Mouse (Mus musculus): ENCODE results near the gene Il16. TPM values are rescaled to one million over a fixed set of nuclear protein-coding genes. Genes with fewer than 3 reads are reported as not detected.
A peak's percentile ranks its signal among the peaks of the same experiment; 100 is the strongest.

Il16 gene
- total RNA-seq (2014; rRNA removed): 2.8 and 3.1 TPM in 2 replicates
- 1.2 TPM in 2 replicates for polyA plus RNA-seq (2015; fragmentation: Nextera tagmentation; extraction: Ambion mirVana)

DNA sequence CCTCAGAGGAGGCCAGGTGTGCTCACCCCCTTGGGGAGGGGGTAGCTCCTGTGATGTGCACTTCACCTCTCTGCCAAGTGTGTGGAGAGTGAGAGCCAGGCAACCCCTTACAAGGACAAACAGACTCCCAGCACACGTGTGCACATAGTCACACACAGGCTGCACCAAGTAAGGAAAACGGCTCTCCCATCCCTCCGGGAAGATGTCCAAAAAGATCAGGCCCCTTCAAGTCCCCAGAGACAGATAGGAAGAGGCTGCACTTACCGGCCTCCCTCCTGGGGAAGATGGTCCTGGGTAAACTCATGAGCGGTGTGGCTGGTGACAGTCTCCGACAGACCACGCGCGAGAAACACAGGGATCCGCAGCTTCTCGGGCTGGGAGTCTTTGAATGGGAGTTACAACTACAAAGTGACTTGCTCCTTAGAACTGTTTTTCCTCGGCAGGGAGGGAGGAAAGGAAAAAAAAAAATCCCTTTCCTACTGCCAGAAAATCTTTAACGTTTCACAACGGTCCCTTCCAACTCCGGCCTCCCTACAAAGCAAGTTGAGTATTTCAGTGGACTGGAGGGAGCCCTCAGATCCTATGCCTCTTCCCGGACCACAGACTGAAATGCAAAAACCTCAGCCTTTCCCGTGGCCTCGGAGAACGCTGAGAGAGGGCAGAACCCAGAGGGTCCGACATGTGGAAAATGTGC, at the start of gene Il16:
Gene Il16, minus strand, starts transcription at position 314 of the 694 bp plus-strand sequence.
- Histone ChIP-seq H3K4me2 (ENCODE audit: low read depth) (0 out of 2 replicates have a peak within 1 kb of the TSS, but pooled peaks have one; percentile 5), H3K4me3 (ENCODE audit: low read depth, low read length) (no peak within 1 kb of the TSS), H3K9ac (no peak within 1 kb of the TSS), H3K27me3 (ENCODE audit: insufficient read depth, low read length) (no peaks in the 10 kb centered on the region), H3K27ac (ENCODE audit: low read depth, low read length) (no peak within 1 kb of the TSS), H3K9me3 (ENCODE audit: low read length) (no peaks in the 10 kb centered on the region), H3K4me1 (ENCODE audit: insufficient read depth) (peaks cover 5% of the 10 kb centered on the region; the same call in 1 of the 2 replicates), H3K36me3 (ENCODE audit: insufficient read depth) (no peaks in the 10 kb centered on the region)
- no peak for TF ChIP-seq CTCF (IDR thresholded peaks at IDR 0.05; ENCODE audit: low read depth)
- WGBS: 52% methylated on average over 20 of the region's 20 CpGs
- 0 out of 2 replicates have a peak, but pooled peaks have one; percentile 10 for ATAC-seq
- no peak for DNase-seq

DNA sequence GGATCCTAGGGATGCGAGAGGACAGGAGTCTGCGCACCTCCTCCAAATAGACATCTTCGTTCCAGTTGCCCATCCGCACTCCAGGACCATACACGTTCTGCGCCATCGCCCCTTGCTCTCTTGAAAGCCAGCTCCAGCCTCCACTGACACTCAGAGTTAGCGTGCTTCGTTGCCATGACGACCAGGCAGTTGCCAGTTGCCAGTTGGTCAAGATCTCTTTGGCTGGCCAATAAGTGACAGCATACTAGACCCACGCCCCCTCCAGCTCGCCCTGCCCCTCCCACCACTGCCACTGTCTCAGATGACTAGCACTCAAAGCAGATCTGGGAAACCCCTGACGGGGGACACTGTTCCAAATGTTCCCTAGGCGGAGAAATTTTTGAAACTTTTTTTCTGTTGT, 49.2 kb upstream of the Il16 start, which contains the start of gene Cfap161:
Gene Cfap161, minus strand, starts transcription at position 176 of the 400 bp plus-strand sequence.
- Histone ChIP-seq H3K27me3 (ENCODE audit: insufficient read depth, low read length) (no peaks in the 10 kb centered on the region), H3K9ac (no peak within 1 kb of the TSS), H3K4me1 (ENCODE audit: insufficient read depth) (no peaks in the 10 kb centered on the region), H3K36me3 (ENCODE audit: insufficient read depth) (no peaks in the 10 kb centered on the region), H3K4me3 (ENCODE audit: low read depth, low read length) (no peak within 1 kb of the TSS), H3K27ac (ENCODE audit: low read depth, low read length) (no peak within 1 kb of the TSS), H3K9me3 (ENCODE audit: low read length) (no peaks in the 10 kb centered on the region), H3K4me2 (ENCODE audit: low read depth) (peak within 1 kb of the TSS; percentile 23)
- whole genome bisulfite sequencing: 8% methylated on average over 14 of the region's 14 CpGs
- ATAC-seq (peak; percentile 88), DNase-seq (peak; percentile 77)
- TF ChIP-seq CTCF (IDR thresholded peaks at IDR 0.05; ENCODE audit: low read depth): no peak

DNA sequence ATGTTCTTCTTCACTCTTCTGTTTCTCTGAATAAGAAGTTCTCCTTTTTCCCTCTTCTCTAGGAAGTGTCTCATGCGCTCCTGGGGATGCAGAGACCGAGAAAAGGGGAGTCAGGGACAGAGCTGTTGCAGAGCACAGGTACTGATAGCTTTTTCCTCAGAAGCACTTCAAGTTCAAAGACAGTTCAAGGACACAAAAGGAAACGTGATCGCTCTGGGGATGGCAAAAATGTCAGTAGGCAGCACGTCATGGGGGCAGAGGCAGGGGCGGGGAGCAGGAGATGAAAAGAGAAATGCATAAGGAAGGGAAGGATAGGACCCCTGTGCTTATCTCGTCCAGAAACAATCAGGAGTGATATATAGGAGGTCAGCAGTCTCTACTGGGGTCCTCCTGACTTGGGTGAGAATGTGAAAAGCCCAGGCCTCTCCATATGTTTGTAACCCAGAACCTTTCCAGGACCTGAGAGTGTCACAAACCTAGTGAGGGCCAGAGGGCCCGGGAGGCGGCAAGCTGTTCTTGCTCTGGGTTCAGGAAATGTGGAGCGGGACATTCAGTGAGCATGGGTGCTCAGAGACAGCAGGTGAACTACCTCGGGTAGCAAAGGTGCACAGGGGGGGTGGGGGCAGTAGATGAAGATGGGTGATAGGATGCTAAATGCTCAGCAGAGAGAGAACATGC, 48.6 kb upstream of the Il16 start:
- H3K27ac ChIP-seq (ENCODE audit: low read depth, low read length): no peak overlapping the region
- peak overlapping the region; percentile 23 for H3K4me2 ChIP-seq (ENCODE audit: low read depth)
- no peaks in the 10 kb centered on the region for H3K36me3 ChIP-seq (ENCODE audit: insufficient read depth)
- DNase-seq (no peak), ATAC-seq (no peak)
- TF ChIP-seq CTCF (IDR thresholded peaks at IDR 0.05; ENCODE audit: low read depth): no peak
- no peaks in the 10 kb centered on the region for H3K27me3 ChIP-seq (ENCODE audit: insufficient read depth, low read length)
- H3K4me3 ChIP-seq (ENCODE audit: low read depth, low read length): no peak overlapping the region
- H3K9me3 ChIP-seq (ENCODE audit: low read length): no peaks in the 10 kb centered on the region
- H3K4me1 ChIP-seq (ENCODE audit: insufficient read depth): no peaks in the 10 kb centered on the region
- WGBS: 41% methylated on average over 11 of the region's 11 CpGs
- no peak overlapping the region for H3K9ac ChIP-seq

- no peak overlapping the region for H3K27ac ChIP-seq (ENCODE audit: low read depth, low read length)
- H3K4me1 ChIP-seq (ENCODE audit: insufficient read depth): no peaks in the 10 kb centered on the region
- no peak for DNase-seq
- no peaks in the 10 kb centered on the region for H3K27me3 ChIP-seq (ENCODE audit: insufficient read depth, low read length)
- WGBS: 92% methylated on average over 4 of the region's 4 CpGs
- no peak for ATAC-seq
- no peaks in the 10 kb centered on the region for H3K9me3 ChIP-seq (ENCODE audit: low read length)
- H3K4me3 ChIP-seq (ENCODE audit: low read depth, low read length): no peak overlapping the region
- H3K4me2 ChIP-seq (ENCODE audit: low read depth): no peak overlapping the region
- no peaks in the 10 kb centered on the region for H3K36me3 ChIP-seq (ENCODE audit: insufficient read depth)
- H3K9ac ChIP-seq: no peak overlapping the region
- TF ChIP-seq CTCF (IDR thresholded peaks at IDR 0.05; ENCODE audit: low read depth): no peak
These were observed 35.4 kb upstream of the Il16 start for GRCm38 (mm10) chr7:83780881-83781280.

GRCm38 (mm10) chr7:83780026-83780425, 34.5 kb upstream of the Il16 start:
- no peak overlapping the region for H3K27ac ChIP-seq (ENCODE audit: low read depth, low read length)
- ATAC-seq (no peak), DNase-seq (no peak)
- no peak overlapping the region for H3K9ac ChIP-seq
- H3K4me1 ChIP-seq (ENCODE audit: insufficient read depth): no peaks in the 10 kb centered on the region
- 77% methylated on average over 4 of the region's 4 CpGs for WGBS
- H3K4me3 ChIP-seq (ENCODE audit: low read depth, low read length): no peak overlapping the region
- no peak overlapping the region for H3K4me2 ChIP-seq (ENCODE audit: low read depth)
- no peaks in the 10 kb centered on the region for H3K36me3 ChIP-seq (ENCODE audit: insufficient read depth)
- H3K9me3 ChIP-seq (ENCODE audit: low read length): no peaks in the 10 kb centered on the region
- no peaks in the 10 kb centered on the region for H3K27me3 ChIP-seq (ENCODE audit: insufficient read depth, low read length)
- TF ChIP-seq CTCF (IDR thresholded peaks at IDR 0.05; ENCODE audit: low read depth): no peak

GRCm38 (mm10) chr7:83779028-83779427, 33.5 kb upstream of the Il16 start:
- no peaks in the 10 kb centered on the region for H3K27me3 ChIP-seq (ENCODE audit: insufficient read depth, low read length)
- ATAC-seq (no peak), DNase-seq (no peak)
- H3K36me3 ChIP-seq (ENCODE audit: insufficient read depth): no peaks in the 10 kb centered on the region
- 78% methylated on average over 2 of the region's 2 CpGs for WGBS
- no peak overlapping the region for H3K4me2 ChIP-seq (ENCODE audit: low read depth)
- no peak for TF ChIP-seq CTCF (IDR thresholded peaks at IDR 0.05; ENCODE audit: low read depth)
- no peaks in the 10 kb centered on the region for H3K4me1 ChIP-seq (ENCODE audit: insufficient read depth)
- no peak overlapping the region for H3K4me3 ChIP-seq (ENCODE audit: low read depth, low read length)
- no peak overlapping the region for H3K27ac ChIP-seq (ENCODE audit: low read depth, low read length)
- H3K9ac ChIP-seq: no peak overlapping the region
- H3K9me3 ChIP-seq (ENCODE audit: low read length): no peaks in the 10 kb centered on the region

GRCm38 (mm10) chr7:83778516-83778915, 33.0 kb upstream of the Il16 start:
- WGBS: 83% methylated on average over 2 of the region's 2 CpGs
- Histone ChIP-seq H3K36me3 (ENCODE audit: insufficient read depth) (no peaks in the 10 kb centered on the region), H3K4me3 (ENCODE audit: low read depth, low read length) (no peak overlapping the region), H3K9me3 (ENCODE audit: low read length) (no peaks in the 10 kb centered on the region), H3K9ac (no peak overlapping the region), H3K27me3 (ENCODE audit: insufficient read depth, low read length) (no peaks in the 10 kb centered on the region), H3K27ac (ENCODE audit: low read depth, low read length) (no peak overlapping the region), H3K4me2 (ENCODE audit: low read depth) (no peak overlapping the region), H3K4me1 (ENCODE audit: insufficient read depth) (no peaks in the 10 kb centered on the region)
- DNase-seq: no peak
- TF ChIP-seq CTCF (IDR thresholded peaks at IDR 0.05; ENCODE audit: low read depth): no peak
- no peak for ATAC-seq

Data from forebrain, postnatal 0 days (tissue).